Mouse (Mus musculus): Measurements from ENCODE around the gene Homer3. TPM values are rescaled to one million over a fixed set of nuclear protein-coding genes. Genes with fewer than 3 reads are reported as not detected.

The Homer3 gene
- total RNA-seq, 2 experiments from 2014 or later = 8.5 to 8.7 TPM

GRCm38 (mm10) chr8:70281001-70281400, 1.6 kb upstream of the Homer3 start:
- DNase-seq = no peak
- intact Hi-C loops (cut with DNase I; ENCODE audit: low total_unique reads) = no loop called here

GRCm38 (mm10) chr8:70283136-70284077, 780 bp downstream of the Homer3 start:
- peak; percentile 40 for DNase-seq
- intact Hi-C loops (cut with DNase I; ENCODE audit: low total_unique reads) = no loop called here

GRCm38 (mm10) chr8:70284421-70284820, 1.8 kb downstream of the Homer3 start:
- DNase-seq = no peak
- intact Hi-C loops (cut with DNase I; ENCODE audit: low total_unique reads) = no loop called here

GRCm38 (mm10) chr8:70285304-70285703, 2.7 kb downstream of the Homer3 start:
- DNase-seq = no peak
- intact Hi-C loops (cut with DNase I; ENCODE audit: low total_unique reads) = no loop called here

- intact Hi-C loops (cut with DNase I; ENCODE audit: low total_unique reads) = no loop called here
- DNase-seq = no peak
These were observed 4.1 kb downstream of the Homer3 start for GRCm38 (mm10) chr8:70286737-70287136.

- intact Hi-C loops (cut with DNase I; ENCODE audit: low total_unique reads) = no loop called here
- DNase-seq = no peak
These were observed 11.4 kb downstream of the Homer3 start for GRCm38 (mm10) chr8:70293988-70294405.

GRCm38 (mm10) chr8:70300881-70301280, 18.3 kb downstream of the Homer3 start:
- DNase-seq = no peak
- intact Hi-C loops (cut with DNase I; ENCODE audit: low total_unique reads) = no loop called here

- intact Hi-C loops (cut with DNase I; ENCODE audit: low total_unique reads) = no loop called here
- peak; percentile 92 for DNase-seq
These were observed 19.8 kb downstream of the Homer3 start, which contains the start of the genes Ddx49 and Cope for GRCm38 (mm10) chr8:70302358-70302890. TSS of gene Ddx49 (minus strand) at chr8:70302489. TSS of gene Cope (plus strand) at chr8:70302518.

- no peak for DNase-seq
- intact Hi-C loops (cut with DNase I; ENCODE audit: low total_unique reads) = no loop called here
These were observed 20.3 kb downstream of the Homer3 start for GRCm38 (mm10) chr8:70302901-70303300.

GRCm38 (mm10) chr8:70309311-70309710, 26.7 kb downstream of the Homer3 start:
- intact Hi-C loops (cut with DNase I; ENCODE audit: low total_unique reads) = no loop called here
- peak; percentile 34 for DNase-seq

GRCm38 (mm10) chr8:70313399-70313798, 30.8 kb downstream of the Homer3 start:
- intact Hi-C loops (cut with DNase I; ENCODE audit: low total_unique reads) = no loop called here
- DNase-seq = peak; percentile 82

GRCm38 (mm10) chr8:70315624-70316510, 33.2 kb downstream of the Homer3 start, which contains the start of gene Cers1:
TSS of gene Cers1 (plus strand) at chr8:70315775.
- intact Hi-C loops (cut with DNase I; ENCODE audit: low total_unique reads) = no loop called here
- peak; percentile 70 for DNase-seq

GRCm38 (mm10) chr8:70316511-70317504, 34.2 kb downstream of the Homer3 start:
- intact Hi-C loops (cut with DNase I; ENCODE audit: low total_unique reads) = no loop called here
- DNase-seq = peak; percentile 66

- peak; percentile 30 for DNase-seq
- intact Hi-C loops (cut with DNase I; ENCODE audit: low total_unique reads) = no loop called here
These were observed 35.2 kb downstream of the Homer3 start for GRCm38 (mm10) chr8:70317872-70318271.

- intact Hi-C loops (cut with DNase I; ENCODE audit: low total_unique reads) = no loop called here
- no peak for DNase-seq
These were observed 41.1 kb downstream of the Homer3 start for GRCm38 (mm10) chr8:70323716-70324115.

- intact Hi-C loops (cut with DNase I; ENCODE audit: low total_unique reads) = no loop called here
- no peak for DNase-seq
These were observed 44.9 kb downstream of the Homer3 start for GRCm38 (mm10) chr8:70327512-70327911.

- no peak for DNase-seq
- intact Hi-C loops (cut with DNase I; ENCODE audit: low total_unique reads) = no loop called here
These were observed 46.7 kb downstream of the Homer3 start, which contains the start of gene Gdf1 for GRCm38 (mm10) chr8:70329124-70329834. TSS of gene Gdf1 (plus strand) at chr8:70329817.
